Mouse (Mus musculus) bone marrow macrophage, adult 2 months (primary cell): ENCODE results near the gene Gm48552.

Experiments used
- CTCF ChIP-seq: IDR thresholded peaks from 2 replicates; pipeline ENCODE4 v1.5.1; 2012; ENCODE audit warnings: low read depth, mild to moderate bottlenecking, low read length, moderate library complexity
- POLR2A ChIP-seq: IDR thresholded peaks from 2 replicates; pipeline ENCODE4 v1.6.1; 2012; ENCODE audit warnings: mild to moderate bottlenecking, low read depth, low read length, borderline replicate concordance

GRCm38 (mm10) chr10:81355533-81355932 is 33.3 kb upstream of the Gm48552 start:
- TF ChIP-seq POLR2A (no peak), CTCF (no peak)
